Mouse (Mus musculus): ENCODE results near the gene Hnf1a. TPM values are rescaled to one million over a fixed set of nuclear protein-coding genes. Genes with fewer than 3 reads are reported as not detected.
A peak's percentile ranks its signal among the peaks of the same experiment; 100 is the strongest.

Hnf1a gene
- total RNA-seq, 2 experiments from 2014 or later: not detected

GRCm38 (mm10) chr5:114980122-114980748 lies 9.3 kb upstream of the Hnf1a start:
- no peak for ATAC-seq (ENCODE audit: poor library complexity, severe bottlenecking)

- peak; percentile 88 for ATAC-seq (ENCODE audit: poor library complexity, severe bottlenecking)
Measured at GRCm38 (mm10) chr5:114979250-114980121, 8.6 kb upstream of the Hnf1a start.

- 0 out of 2 replicates have a peak, but pooled peaks have one; percentile 6 for ATAC-seq (ENCODE audit: poor library complexity, severe bottlenecking)
Measured at GRCm38 (mm10) chr5:114978888-114979249, 8.0 kb upstream of the Hnf1a start.

- ATAC-seq (ENCODE audit: poor library complexity, severe bottlenecking): no peak
Measured at GRCm38 (mm10) chr5:114978473-114978872, 7.6 kb upstream of the Hnf1a start.

GRCm38 (mm10) chr5:114976935-114977334 lies 6.0 kb upstream of the Hnf1a start:
- ATAC-seq (ENCODE audit: poor library complexity, severe bottlenecking): no peak

- no peak for ATAC-seq (ENCODE audit: poor library complexity, severe bottlenecking)
Measured at GRCm38 (mm10) chr5:114973131-114973530, 2.2 kb upstream of the Hnf1a start.

GRCm38 (mm10) chr5:114972201-114972600 lies 1.3 kb upstream of the Hnf1a start:
- no peak for ATAC-seq (ENCODE audit: poor library complexity, severe bottlenecking)

- no peak for ATAC-seq (ENCODE audit: poor library complexity, severe bottlenecking)
Measured at GRCm38 (mm10) chr5:114969609-114970215, 1.2 kb downstream of the Hnf1a start.

GRCm38 (mm10) chr5:114969064-114969463 lies 1.8 kb downstream of the Hnf1a start:
- ATAC-seq (ENCODE audit: poor library complexity, severe bottlenecking): no peak

GRCm38 (mm10) chr5:114968651-114969050 lies 2.2 kb downstream of the Hnf1a start:
- ATAC-seq (ENCODE audit: poor library complexity, severe bottlenecking): no peak

GRCm38 (mm10) chr5:114967523-114968268 lies 3.2 kb downstream of the Hnf1a start:
- ATAC-seq (ENCODE audit: poor library complexity, severe bottlenecking): no peak

- no peak for ATAC-seq (ENCODE audit: poor library complexity, severe bottlenecking)
Measured at GRCm38 (mm10) chr5:114964967-114965898, 5.7 kb downstream of the Hnf1a start.

- no peak for ATAC-seq (ENCODE audit: poor library complexity, severe bottlenecking)
Measured at GRCm38 (mm10) chr5:114964315-114964966, 6.5 kb downstream of the Hnf1a start.

- ATAC-seq (ENCODE audit: poor library complexity, severe bottlenecking): no peak
Measured at GRCm38 (mm10) chr5:114961590-114962360, 9.1 kb downstream of the Hnf1a start.

- no peak for ATAC-seq (ENCODE audit: poor library complexity, severe bottlenecking)
Measured at GRCm38 (mm10) chr5:114958069-114958468, 12.8 kb downstream of the Hnf1a start.

GRCm38 (mm10) chr5:114953326-114953725 lies 17.6 kb downstream of the Hnf1a start:
- no peak for ATAC-seq (ENCODE audit: poor library complexity, severe bottlenecking)

GRCm38 (mm10) chr5:114951279-114951880 lies 19.5 kb downstream of the Hnf1a start:
- ATAC-seq (ENCODE audit: poor library complexity, severe bottlenecking): no peak

GRCm38 (mm10) chr5:114950669-114951068 lies 20.2 kb downstream of the Hnf1a start:
- ATAC-seq (ENCODE audit: poor library complexity, severe bottlenecking): no peak
